Mouse (Mus musculus) G1E (cell line): ENCODE data around the gene Thbd.

ENCODE experiments used
- CTCF ChIP-seq: IDR thresholded peaks from 2 replicates; pipeline ENCODE4 v1.5.1; 2012; ENCODE audit warnings: low read depth, low read length, inconsistent platforms, mixed read lengths
- GATA1 ChIP-seq: IDR thresholded peaks from 2 replicates; pipeline ENCODE4 v1.6.1; 2012; ENCODE audit warnings: borderline replicate concordance, low read length, inconsistent platforms, mixed read lengths
- GATA2 ChIP-seq: IDR thresholded peaks from 2 replicates; pipeline ENCODE4 v1.6.1; 2012; ENCODE audit warnings: low read depth, low read length, inconsistent platforms, borderline replicate concordance
- POLR2AphosphoS5 ChIP-seq: IDR thresholded peaks from 2 replicates; pipeline ENCODE4 v1.6.1; 2012; ENCODE audit warnings: low read depth, low read length, inconsistent platforms; ENCODE audit not compliant: insufficient replicate concordance
- TAL1 ChIP-seq: conservative IDR thresholded peaks from 2 replicates; pipeline ENCODE4 v1.6.1; 2012; ENCODE audit warnings: low read depth, low read length, inconsistent platforms, mixed read lengths

GRCm38 (mm10) chr2:148442172-148442571 lies 34.2 kb upstream of the Thbd start:
- TF ChIP-seq CTCF (no peak), GATA2 (no peak), TAL1 (no peak), GATA1 (no peak), POLR2AphosphoS5 (no peak)
